Mouse (Mus musculus): Measurements from ENCODE around the gene Fbxo42. TPM values are rescaled to one million over a fixed set of nuclear protein-coding genes. Genes with fewer than 3 reads are reported as not detected.

Gene Fbxo42
- total RNA-seq, 2 experiments from 2014 or later, result 15.5 to 16.3 TPM

DNA sequence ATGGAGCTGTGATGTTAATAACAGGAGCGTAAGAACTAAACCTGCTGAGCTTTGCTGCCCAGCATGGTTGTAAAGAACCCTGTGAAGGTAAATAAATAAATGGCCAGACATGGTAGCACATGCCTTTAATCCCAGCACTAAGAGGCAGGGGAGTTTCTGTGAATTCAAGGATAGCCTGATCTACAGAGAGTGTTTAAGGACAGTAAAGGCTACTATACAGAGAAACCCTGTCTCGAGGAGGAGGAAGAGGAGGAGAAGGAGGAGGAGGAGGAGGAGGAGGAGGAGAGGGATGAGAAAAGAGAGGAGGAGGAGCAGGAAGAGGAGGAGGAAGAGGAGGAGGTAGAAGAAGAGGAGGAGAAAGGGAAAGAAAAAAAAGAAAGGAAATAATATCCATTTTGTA, 65.6 kb downstream of the Fbxo42 start:
- DNase-seq (ENCODE audit: low spot score in 2 of 2), result no peak

DNA sequence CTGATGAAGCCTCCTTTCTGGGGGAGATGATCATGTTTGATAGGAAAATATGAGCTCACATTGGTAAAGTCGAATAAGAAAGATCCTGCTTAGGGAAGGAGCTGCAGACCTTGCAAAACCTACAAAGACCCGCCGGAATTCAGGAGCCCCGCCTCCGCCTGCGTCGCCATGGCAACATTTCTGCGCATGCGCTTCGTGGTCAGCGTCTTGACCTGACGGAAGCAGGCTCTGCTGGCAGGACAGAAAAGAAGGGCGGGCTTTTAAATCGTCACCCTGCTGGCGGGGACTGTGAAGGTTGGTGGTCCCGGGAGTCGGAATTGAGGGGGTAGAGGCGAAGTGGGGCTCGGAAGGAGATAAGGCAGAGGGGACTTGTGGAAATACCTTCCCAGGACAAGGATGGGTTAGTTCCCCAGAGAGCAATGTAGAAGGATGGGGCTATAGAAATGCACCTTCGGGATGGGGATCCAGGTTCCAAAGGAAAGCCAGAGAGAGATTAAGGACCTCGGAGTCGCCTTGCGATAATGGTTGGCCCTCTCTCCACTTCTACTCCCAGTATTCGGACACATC, 66.1 kb downstream of the Fbxo42 start, which contains the start of gene Rsg1:
Rsg1 (plus strand) TSS at position 187 of the 567 bp plus-strand sequence.
- peak; percentile 92 to 94 for DNase-seq (ENCODE audit: low spot score in 2 of 2)

- DNase-seq (ENCODE audit: low spot score in 2 of 2), result peak in 1 of 2 experiments; percentile 21
Observed at GRCm38 (mm10) chr4:141214337-141214851, 66.7 kb downstream of the Fbxo42 start.

DNA sequence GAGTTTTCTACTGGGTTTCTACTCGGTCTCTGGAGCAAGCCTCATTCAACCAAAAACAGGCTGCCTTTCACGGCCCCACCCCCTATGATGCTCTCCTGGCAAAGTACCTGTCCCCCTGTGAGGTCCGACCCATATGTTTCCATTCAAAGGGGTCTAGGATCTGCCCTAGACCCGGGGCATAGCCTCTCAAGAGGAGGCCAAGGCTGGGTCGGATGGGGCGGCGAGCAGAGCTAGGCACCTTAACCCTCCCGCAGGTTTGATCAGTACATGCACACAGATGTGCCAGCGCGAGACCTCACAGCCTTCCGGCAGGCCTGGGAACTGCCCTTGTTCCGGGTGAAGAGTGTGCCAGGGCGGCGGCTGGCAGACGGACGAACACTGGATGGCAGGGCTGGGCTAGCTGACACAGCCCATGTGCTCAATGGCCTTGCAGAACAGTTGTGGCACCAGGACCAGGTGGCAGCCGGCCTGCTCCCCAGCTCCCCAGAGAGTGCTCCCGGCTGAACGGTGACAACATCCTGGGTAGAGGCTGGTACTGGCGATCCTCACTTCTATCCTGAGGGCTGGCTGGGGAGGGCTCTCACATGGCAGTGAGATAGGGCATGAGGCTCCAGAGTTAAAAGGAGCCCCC, 72.0 kb downstream of the Fbxo42 start:
- DNase-seq (ENCODE audit: low spot score in 2 of 2), result no peak

DNA sequence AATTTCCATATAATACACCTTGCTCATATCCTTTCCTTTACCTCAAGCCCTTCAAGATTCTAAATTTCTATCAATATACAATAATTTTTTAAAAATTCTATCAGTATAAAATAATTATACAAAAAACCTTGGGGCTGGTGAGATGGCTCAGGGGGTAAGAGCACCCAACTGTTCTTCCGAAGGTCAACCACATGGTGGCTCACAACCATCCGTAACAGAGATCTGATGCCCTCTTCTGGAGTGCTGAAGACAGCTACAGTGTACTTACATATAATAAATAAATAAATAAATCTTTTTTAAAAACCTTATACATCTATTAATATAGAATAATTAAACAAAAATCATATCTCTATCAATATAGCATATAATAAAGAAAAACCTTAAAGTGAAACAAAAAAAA, 74.1 kb downstream of the Fbxo42 start:
- DNase-seq (ENCODE audit: low spot score in 2 of 2), result no peak

- no peak for DNase-seq (ENCODE audit: low spot score in 2 of 2)
Observed at GRCm38 (mm10) chr4:141222752-141223151, 75.0 kb downstream of the Fbxo42 start.

GRCm38 (mm10) chr4:141228687-141229086, 81.0 kb downstream of the Fbxo42 start:
- DNase-seq (ENCODE audit: low spot score in 2 of 2), result no peak

- DNase-seq (ENCODE audit: low spot score in 2 of 2), result no peak
Observed at GRCm38 (mm10) chr4:141233196-141233595, 85.5 kb downstream of the Fbxo42 start.

- no peak for DNase-seq (ENCODE audit: low spot score in 2 of 2)
Observed at GRCm38 (mm10) chr4:141235537-141236111, 87.9 kb downstream of the Fbxo42 start.

DNA sequence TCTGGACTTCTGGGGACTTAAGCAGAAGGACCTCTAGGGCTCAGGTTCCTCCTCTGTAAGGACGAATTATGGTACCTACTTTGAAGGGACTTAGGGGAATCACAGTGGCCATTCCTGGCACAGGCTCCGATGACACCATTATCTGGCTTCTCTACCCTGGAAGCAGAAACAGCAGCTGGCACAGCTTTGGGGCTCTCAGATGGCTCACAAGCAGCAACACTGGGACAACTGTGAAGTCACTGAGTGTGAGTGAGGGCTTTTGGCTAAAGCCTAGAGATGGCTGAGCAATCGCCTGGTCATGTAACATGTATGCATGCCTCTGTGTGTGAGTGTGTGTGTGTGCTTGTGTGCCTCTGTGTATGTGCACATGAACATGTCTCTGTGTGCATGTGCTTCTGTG, 89.1 kb downstream of the Fbxo42 start:
- DNase-seq (ENCODE audit: low spot score in 2 of 2), result peak in 1 of 2 experiments; percentile 37

DNA sequence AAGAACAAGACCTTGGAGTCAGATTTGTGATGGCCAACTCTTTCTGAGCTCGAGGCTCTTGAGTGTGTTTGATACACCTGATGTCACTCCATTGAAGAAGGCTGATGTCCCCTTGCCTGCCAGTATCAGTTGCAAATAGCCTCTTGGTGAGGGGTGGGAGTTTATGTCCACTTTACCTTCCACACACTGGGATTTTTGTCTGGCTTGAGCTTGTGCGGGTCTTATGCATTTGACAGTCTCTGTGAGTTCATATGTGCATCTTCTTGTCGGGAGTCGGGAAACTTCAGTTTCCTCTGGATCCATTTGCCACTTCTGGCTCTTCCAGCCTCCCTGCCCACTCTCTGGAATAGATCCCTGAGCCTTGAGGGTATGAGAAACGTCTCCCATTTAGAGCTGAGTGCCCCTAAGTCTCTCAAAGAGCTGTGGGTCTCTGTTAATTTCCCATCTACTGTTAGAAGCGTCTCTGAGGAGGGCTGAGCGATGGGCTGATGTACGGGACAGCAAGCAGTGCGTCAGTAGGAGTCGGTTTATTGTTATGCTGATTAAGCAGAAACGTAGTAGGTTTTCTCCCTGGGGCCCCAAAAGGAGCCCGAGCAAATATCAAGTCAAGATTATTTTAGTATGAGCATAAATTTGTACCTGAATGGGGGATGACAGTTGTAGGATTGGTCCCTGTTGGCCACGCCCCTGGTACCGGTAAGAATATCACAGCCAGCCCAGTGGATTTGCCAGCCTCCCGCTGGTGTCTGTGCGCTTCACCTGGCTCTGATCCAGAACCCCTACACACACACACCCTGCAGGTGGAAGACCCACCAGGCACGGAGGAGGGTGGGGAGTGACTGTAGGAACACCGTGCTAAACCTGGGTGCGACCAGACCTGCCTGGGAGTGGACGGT, 91.0 kb downstream of the Fbxo42 start:
- no peak for DNase-seq (ENCODE audit: low spot score in 2 of 2)

- DNase-seq (ENCODE audit: low spot score in 2 of 2), result peak; percentile 72 to 87
Observed at GRCm38 (mm10) chr4:141239388-141240125, 91.8 kb downstream of the Fbxo42 start, which contains the start of gene Arhgef19. Gene Arhgef19, plus strand, starts transcription at chr4:141239499.

GRCm38 (mm10) chr4:141240617-141241016, 92.9 kb downstream of the Fbxo42 start:
- DNase-seq (ENCODE audit: low spot score in 2 of 2), result no peak

DNA sequence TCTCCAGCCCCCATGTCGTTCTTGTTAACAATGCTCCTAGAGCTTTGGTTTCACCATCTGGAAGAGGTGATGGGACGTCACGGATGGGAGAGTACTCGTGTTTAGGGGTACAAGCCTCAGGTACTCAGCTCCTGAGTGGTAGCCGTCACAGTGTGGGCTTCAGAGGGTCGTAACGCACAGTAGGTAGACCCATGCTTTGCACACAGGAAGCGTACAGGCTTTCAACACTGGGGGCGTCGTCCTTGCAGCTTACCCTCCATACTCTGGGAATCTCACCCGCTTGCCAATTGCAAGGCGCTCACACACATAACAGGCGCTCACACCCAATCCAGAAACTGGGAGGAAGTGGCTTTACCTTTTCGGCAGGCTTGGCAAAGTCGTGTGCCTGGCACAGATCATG, 94.1 kb downstream of the Fbxo42 start:
- no peak for DNase-seq (ENCODE audit: low spot score in 2 of 2)

GRCm38 (mm10) chr4:141242651-141243241, 95.0 kb downstream of the Fbxo42 start:
- no peak for DNase-seq (ENCODE audit: low spot score in 2 of 2)

- DNase-seq (ENCODE audit: low spot score in 2 of 2), result no peak
Observed at GRCm38 (mm10) chr4:141243636-141244035, 95.9 kb downstream of the Fbxo42 start.

GRCm38 (mm10) chr4:141244401-141244800, 96.7 kb downstream of the Fbxo42 start:
- no peak for DNase-seq (ENCODE audit: low spot score in 2 of 2)

DNA sequence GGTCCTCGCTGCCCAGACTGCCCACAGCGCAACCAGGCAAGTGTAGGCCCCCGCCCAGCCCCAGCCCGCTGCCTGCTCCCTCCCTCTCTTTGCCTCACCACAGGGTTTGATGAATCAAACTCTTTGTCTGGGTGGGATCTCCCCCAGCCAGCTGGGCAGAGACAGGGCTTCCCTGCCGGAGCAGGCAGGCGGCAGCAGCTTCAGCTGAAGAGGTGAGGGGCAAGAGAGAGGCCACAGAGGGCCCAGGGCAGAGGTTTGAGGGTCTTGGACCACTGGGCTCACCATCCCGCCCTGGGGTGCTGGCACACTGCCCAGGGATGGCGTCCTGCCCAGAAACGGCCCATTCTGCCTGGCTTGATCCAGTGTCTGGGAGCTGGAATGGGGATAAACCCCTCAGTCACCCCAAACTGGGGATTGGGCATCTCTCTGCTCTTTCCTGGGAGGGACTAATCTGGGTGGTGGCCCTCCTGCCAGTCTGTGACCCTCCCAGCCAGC, 97.3 kb downstream of the Fbxo42 start:
- DNase-seq (ENCODE audit: low spot score in 2 of 2), result peak; percentile 61 to 62

GRCm38 (mm10) chr4:141246089-141246997, 98.6 kb downstream of the Fbxo42 start:
- no peak for DNase-seq (ENCODE audit: low spot score in 2 of 2)

Measured in gastrocnemius, postnatal 4 days (tissue).